17 mouse cellular contexts compared by ENCODE assay signal in the genomic region with DNA sequence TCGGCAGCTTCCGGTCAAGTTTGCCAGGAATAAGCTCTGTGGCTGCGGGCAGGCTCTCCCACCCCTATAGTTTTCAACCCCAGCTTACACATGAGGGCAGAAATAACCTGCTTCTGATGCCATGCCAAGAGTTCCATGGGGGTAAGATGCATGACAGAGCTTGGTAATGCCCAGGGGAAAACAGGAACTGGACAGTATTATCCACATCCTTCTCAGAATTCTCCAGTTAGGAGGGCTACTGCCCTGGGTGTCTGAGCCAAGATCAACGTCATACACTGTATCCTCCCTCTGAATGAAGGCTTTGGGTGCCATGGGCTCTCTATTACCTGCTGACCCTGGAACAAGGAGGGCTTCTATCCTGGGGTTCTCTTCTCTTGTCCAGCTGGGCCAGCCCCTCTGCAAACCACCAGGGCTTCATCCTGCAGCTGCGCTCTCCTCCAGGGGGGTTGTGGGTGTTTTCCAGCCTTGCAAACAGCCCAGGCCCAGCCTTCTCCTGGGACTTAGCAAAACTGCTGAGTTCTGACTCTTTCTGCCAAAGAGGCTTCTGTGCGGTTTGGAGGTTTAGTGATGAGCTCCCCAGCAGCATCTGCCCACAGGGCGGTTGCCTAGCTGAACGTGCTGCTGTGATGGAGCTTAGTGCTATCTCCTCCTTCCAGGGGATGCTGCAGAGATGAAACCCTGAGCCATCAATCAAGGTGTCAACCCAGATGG.
DNase-seq lines count a peak whose midpoint lies in the region; ATAC-seq and TF ChIP-seq lines count a peak whose summit lies in the region.
"Had no signal": no experiment of that assay in that cellular context is flagged by ENCODE, and none has a peak within 500 bp of the region (broad histone marks: within the 10 kb centered on the region; RNA-seq: fewer than 3 reads in every experiment).

No protein-coding gene starts in this region.

- no peaks in the 10 kb centered on the region for H3K79me2 ChIP-seq in myocyte (ENCODE audit: control insufficient read depth, insufficient read depth)

- DNase-seq in gastrocnemius, postnatal 14 days, result peak; percentile 46
- DNase-seq in gastrocnemius, adult 8-10 months (ENCODE audit: low spot score in 2 of 2), result no peak
- DNase-seq in layer of hippocampus, adult 11-12 months (ENCODE audit: low spot score), result peak; percentile 19
- no peak for DNase-seq in layer of hippocampus, adult 8-10 months (ENCODE audit: low spot score in 2 of 2)
- DNase-seq in right cerebral cortex, postnatal 10 days (ENCODE audit: low spot score in 2 of 2), result peak; percentile 42 to 51
- no peak for DNase-seq in right cerebral cortex, postnatal 4 days
- DNase-seq: adrenal gland, adult 2 months; cerebellum, adult 18-20 months; thymus, postnatal 36 days had no signal

- H3ac ChIP-seq in myocyte (ENCODE audit: control insufficient read depth, insufficient read length), result no peak overlapping the region

- intact Hi-C loops in gastrocnemius, postnatal 14 days (cut with DNase I; ENCODE audit: low total_unique reads), result no loop called here

- peak overlapping the region; percentile 12 for H3K4me2 ChIP-seq in myocyte (ENCODE audit: low read depth)
- H3K4me2 ChIP-seq: kidney, embryonic 15.5 days; lung, embryonic 15.5 days had no signal

- no peak for ATAC-seq in megakaryocyte progenitor cell, adult 5-6 weeks (replicated peaks; ENCODE audit: poor library complexity)
- ATAC-seq: forebrain, embryonic 14.5 days; midbrain, embryonic 16.5 days had no signal

- no peak overlapping the region for H3K4me3 ChIP-seq in myocyte
- H3K4me3 ChIP-seq: kidney, embryonic 15.5 days; left cerebral cortex, adult 2 months; lung, embryonic 15.5 days had no signal

- H3K27me3 ChIP-seq in myocyte (ENCODE audit: control insufficient read depth, insufficient read depth, insufficient read length), result no peaks in the 10 kb centered on the region
- H3K27me3 ChIP-seq: kidney, embryonic 15.5 days; lung, embryonic 15.5 days had no signal

- H3K36me3 ChIP-seq in myocyte (ENCODE audit: control insufficient read depth, insufficient read depth), result no peaks in the 10 kb centered on the region
- H3K36me3 ChIP-seq: G1E; kidney, embryonic 15.5 days; lung, embryonic 15.5 days had no signal

- no peak for TF ChIP-seq POLR2A in myocyte (IDR thresholded peaks at IDR 0.05; ENCODE audit: insufficient read length, low read depth)

TF ChIP-seq in myocyte, 11 proteins besides CTCF, POLR2A, EP300 and RAD21:
- TF ChIP-seq MYOD1 (IDR thresholded peaks at IDR 0.05; ENCODE audit: control insufficient read depth in 1 of 3, insufficient read length in 2 of 3, low read depth in 2 of 3) (peak in 1 of 3 experiments; percentile 3), SRF (IDR thresholded peaks at IDR 0.05; ENCODE audit: control insufficient read depth, insufficient read length, low read depth) (no peak), MAX (IDR thresholded peaks at IDR 0.05; ENCODE audit: low read depth) (no peak), REST (IDR thresholded peaks at IDR 0.05; ENCODE audit: insufficient read depth, insufficient read length) (no peak)

Comparison
In these comparisons a context has a peak if more than half of its experiments do, and no peak if none do; other contexts are left out.
1. DNase-seq: peak in gastrocnemius, postnatal 14 days (single experiment), layer of hippocampus, adult 11-12 months (single experiment) and right cerebral cortex, postnatal 10 days (2 of 2); none in gastrocnemius, adult 8-10 months (0 of 2), layer of hippocampus, adult 8-10 months (0 of 2) and right cerebral cortex, postnatal 4 days (single experiment).